Mouse (Mus musculus) granulocyte monocyte progenitor cell, adult 5-6 weeks (primary cell): Measurements from ENCODE around the gene Pex14. TPM values are rescaled to one million over a fixed set of nuclear protein-coding genes. Genes with fewer than 3 reads are reported as not detected.

Experiments
- ATAC-seq: replicated peaks from 2 replicates; pipeline ENCODE4 v1.8.0; 2016; ENCODE audit warnings: mild to moderate bottlenecking, moderate TSS enrichment, inconsistent platforms; ENCODE audit not compliant: poor library complexity, severe bottlenecking
- total RNA-seq, 2 experiments: library from RNA; stranded (forward) in 1 of 2; stranded (reverse) in 1 of 2; fragments of 200-712, 200-1000 nt in 1 of 2; fragments of >200 nt in 1 of 2; fragmentation: Nextera tagmentation in 1 of 2; gene quantifications; 2 replicates each; pipeline ENCODE4 v1.2.3; 2014 to 2017

The Pex14 gene
- total RNA-seq, 2 experiments from 2014 or later, result 12.0 to 12.5 TPM

DNA sequence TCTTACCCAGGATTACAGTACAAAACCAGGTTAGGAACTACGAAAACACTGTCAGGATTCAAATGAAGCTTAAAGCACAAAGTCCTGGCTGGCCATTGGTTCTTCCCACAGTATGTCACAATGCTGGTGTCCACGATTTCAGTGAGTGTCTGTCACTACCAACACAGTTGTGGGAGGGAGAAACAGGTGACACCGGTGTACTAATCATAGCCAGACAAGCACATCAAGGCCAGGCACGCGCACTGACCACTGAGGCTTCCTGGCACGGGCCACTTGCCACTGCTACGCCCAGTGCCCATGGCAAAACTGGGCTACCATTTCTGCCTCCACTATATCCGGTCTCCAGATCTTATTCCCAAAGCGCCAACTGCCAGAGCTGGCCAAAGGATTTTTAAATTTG lies 40.0 kb downstream of the Pex14 start:
- ATAC-seq, result no peak

DNA sequence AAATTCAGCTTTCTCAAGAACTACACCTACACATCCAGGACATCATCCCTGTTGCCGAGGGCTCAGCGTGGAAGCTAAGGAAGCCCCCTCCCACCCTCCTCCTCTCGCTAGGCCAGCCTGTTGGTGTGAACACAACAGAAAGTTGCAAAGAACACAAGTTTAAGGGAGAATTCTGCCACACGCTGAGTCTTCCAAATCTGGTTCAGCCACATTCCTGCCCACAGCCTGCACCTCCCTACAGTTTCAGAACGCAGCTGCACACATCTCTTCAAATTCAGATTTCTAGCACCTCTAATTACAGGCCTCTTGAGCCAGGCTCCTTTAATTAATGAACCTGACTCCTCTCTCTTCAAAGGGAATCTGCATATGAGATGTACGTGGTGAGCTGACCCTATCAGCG lies 41.4 kb downstream of the Pex14 start:
- no peak for ATAC-seq

DNA sequence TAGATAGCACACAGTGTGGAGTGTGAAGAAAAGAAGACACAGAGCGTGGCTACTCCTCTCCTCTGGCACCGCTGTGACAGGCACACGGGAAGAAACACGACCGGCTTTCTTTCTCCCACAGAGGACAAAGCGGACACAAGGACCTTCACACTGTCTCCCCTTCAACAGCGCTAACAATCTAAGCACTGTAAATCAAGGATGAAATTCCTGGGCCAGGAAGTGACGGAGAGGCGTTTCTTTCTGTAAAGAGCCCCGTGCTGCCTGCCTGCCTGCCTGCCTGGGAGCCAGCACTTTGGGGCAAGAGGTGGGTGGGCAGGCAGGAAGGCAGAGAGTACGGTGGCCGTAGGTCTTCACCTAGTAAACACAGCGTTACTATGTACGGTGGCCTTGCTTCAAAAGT lies 42.2 kb downstream of the Pex14 start:
- no peak for ATAC-seq

DNA sequence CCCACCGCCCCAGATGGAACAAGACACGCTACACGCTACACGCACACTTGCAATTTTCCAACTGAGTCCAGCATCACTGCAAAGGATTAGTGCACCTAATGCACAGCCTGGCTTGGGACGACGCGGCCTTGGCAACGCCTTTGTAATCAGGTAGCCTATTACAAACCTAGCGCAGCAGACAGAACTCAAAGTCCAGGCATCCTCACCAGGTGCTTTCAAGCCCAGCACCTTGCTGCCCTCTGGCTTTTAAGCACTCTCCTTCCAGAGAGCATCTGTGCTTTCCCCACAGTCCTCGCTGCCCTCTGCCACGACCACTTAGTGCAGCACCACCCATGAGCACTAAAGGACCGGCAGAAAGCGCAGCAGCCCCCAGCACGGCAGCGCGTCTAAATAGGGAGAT lies 42.7 kb downstream of the Pex14 start:
- no peak for ATAC-seq

DNA sequence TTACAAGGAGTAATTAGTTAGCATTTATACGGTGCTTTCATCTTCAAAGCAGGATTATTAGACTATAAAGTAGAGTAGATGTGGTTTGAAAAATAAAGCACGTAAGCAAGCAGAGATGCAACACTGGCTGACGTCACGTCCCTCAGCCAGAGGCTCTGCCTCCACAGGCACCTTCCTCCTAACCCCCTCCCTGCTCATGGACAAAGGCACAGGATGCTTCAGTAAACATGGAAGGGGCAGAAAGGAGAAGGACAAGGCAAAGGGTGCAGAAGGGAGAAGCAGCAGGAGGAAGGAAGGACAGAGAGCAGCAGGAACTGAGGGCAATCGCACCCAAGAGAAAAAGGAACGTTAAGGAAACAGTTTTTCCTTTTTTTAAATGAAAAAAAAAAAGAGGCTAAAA lies 43.8 kb downstream of the Pex14 start:
- peak; percentile 56 for ATAC-seq

DNA sequence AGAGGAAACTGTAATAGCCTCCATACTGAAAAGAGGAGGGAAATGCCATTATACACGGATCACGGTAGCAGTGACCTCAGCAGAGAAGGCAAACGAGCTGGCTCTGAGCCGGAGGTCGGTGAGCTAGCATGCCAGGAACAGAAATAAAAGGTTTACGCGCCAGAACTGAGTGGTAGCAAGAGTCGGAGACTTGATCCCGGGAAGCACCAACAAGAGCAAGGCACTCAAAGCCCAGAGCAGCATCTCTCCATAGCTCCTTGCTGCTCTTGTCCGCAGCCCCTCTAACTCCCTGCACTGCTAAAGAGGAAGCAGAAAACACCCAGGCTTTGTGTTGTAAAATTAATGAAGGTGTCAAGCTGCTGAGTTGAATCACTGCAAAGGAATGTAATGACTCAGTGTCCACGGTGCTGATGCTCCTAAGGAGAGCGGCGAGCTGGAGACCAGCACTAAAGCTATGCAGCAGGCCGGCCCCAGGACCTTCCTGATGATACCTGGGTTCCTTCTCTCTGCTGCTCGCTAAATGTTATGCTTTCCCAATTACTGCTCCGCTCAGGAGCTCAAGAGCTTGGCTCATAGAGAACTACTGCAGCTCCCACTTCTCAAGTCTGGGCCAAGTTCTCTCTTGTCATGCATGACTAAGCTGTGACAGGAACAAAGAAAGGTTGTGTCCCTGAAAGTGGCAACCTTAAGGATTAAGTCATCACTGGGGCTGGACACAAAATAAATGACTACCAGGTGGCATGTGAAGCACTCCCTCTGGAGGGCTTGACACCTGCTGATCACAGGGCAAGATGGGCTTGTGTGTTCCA lies 50.1 kb downstream of the Pex14 start:
- ATAC-seq, result peak; percentile 28

DNA sequence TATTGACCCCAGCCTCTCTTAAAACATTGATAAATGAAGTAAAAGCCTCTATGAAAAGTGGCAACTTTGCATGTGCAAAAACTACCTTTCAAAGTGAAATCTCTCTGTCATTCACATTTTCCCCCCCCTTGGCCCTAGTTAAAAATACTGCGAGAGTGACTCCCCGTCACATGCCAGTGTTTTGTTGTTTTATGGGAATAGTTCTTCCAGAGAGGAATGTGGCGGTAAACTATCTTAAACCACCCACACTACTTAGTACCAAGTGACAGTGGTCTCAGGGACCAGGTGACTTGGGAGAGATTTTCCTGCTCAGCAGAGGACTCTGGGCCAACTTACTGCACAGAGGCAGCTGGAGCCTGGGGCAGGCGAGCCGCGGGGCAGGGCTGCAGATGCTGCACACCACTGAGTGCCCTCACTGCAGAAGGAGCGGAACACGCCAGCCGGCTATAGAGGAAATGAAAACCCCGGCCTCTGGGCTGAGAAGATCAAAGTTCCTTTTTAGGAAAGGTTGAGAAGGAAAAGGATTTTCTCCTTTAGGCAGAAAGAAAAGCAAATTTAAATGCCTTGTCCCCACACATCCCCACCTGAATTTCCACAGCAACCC lies 50.9 kb downstream of the Pex14 start:
- ATAC-seq, result peak; percentile 80

DNA sequence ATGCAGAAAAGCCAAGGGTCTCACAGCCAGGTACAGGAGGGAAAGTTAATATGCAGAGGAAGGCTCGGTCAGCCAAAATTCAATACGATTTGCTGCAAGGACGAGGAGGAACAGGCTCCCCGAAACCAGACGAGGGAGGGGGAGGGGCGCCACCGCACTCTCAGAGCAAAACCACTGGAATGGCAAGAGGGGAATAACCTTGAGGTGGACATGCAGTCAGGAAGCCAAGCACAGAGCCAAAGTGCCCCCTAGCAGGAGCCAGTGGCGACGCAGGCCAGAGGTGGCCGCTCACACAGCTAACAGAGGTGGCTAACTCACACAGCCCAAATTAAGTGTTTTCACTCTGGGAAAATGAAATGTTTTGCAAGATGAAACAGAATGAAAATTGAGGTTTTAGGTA lies 52.3 kb downstream of the Pex14 start:
- peak; percentile 73 for ATAC-seq

DNA sequence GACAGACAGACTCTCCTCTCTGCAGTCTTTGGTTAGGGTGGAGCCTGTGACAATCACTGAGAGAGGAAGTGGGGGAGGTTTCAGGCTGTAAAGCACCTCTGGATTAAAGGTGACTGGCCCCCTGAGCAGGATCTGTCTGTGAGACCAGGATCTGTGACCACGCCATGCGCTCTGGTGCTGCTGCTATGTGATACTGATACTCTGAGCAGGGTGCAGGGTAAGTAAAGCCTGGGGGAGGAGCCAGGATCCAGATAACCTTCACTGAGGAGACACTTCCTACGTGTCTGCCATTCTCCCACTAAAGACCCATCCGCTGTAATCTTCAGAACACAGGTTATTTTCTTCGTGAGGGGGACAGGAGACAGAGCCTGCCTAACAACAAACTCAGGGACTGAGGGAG lies 53.8 kb downstream of the Pex14 start:
- ATAC-seq, result no peak

DNA sequence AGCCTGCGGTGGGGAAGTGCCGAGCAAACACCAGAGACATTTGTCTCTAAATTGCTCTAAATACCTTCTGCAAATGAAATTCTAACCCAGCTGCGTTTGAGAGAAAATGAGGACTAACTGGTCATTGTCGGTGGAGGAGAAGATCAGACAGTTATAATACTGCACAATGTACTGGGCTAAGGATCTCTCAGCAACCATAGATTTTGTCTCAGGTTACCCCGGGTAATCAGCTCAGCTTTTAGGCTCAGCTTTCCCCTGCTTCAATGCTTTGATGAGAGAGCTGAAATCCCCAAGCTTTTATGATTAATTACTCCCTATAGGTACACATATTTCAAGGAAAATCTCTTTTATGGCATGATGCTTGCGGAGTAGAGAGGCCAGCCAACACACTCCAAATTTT lies 59.4 kb downstream of the Pex14 start:
- ATAC-seq, result no peak

DNA sequence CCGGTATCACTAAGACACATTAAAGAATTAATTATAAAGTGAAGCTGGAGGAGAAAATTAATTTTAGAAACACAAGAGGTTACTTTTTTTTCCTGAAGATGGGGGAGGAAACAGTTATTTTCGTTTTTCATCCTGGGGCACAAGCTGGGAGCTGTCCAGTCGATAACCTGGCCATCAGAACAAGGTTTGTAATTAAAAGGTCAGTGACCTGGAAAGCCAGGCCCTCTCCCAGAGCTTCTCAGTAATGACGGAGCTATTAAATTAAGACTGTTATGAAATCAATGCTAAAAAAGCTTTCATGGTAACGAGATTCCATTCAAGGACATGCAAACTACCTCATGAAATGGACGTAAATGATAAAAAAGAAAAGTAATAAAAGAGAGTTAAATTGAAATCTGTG lies 62.0 kb downstream of the Pex14 start:
- ATAC-seq, result no peak

DNA sequence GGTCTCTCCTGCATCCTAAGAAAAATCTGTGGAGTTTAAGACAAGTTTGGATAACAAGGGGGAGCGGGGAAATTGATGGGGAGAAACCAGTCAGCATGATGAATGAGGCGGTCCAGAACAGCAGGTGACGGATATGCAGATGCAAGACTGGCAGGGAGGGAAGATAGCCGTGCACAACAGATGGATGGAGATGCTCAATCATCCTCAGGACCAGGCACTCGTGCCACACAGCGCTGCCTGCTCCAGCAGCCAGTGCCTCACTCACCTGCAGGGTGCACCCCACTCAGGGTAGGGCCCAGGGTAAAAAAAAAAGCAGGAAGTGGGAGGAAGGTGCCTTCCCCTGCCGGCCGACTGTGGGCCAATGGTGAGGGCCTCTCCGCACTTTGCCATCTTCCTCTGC lies 63.1 kb downstream of the Pex14 start:
- ATAC-seq, result no peak

DNA sequence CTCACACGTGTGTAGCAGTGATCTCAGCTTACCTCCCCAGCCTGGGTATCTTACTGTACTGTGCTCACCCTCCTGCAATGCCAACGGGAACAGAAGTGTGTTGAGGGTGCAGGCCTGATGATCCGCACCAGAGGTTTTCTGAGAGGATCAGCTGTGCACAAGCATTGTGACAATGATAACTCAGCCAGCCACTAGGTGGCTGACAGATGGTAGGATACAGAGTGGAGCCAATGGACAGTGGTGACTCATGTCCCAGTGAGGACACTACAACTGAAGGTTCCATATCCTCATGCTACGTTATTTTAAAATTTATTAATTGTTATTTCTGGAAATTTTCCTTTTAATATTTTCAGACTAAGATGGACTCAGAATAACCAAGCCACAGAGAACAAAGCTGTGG lies 68.2 kb downstream of the Pex14 start:
- peak; percentile 50; the same call in 1 of the 2 replicates for ATAC-seq

DNA sequence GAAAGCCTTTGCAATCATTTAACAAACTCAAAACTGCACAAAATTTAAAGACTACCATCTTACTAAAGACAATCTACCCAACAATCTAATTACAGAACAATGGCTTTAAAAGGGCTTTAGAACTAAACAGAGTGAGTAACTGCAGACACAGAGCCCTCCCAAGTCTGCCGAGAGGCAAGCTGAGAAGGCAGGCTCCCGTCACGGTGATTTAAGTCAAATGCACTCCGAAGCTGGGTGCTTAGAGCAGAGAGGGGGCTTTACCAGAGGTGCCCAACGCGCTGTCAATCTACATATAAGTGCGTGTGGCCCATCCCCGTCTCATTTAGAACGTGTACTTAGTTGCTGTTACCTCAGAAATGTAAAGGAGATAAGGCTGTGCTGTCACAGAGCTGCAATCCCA lies 72.1 kb downstream of the Pex14 start:
- ATAC-seq, result no peak

DNA sequence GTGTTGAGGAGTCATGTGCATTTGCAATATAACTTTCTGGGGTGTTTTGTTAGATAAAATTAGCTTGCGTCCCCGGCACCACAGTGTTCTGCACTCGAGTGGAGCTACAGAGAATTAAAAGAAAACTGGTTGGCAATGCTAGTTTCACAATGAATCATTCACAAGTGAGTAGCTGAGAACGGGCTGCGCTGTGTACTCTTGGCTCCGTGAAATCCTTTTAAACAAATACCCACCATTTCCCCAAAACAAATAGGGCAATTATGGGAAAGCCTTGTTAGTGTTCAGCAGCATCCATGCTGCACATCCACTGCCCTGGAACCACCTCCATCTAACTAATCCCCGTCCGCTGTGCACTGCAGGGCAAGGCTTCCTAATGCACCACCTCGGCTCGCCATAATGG lies 74.4 kb downstream of the Pex14 start:
- ATAC-seq, result no peak

DNA sequence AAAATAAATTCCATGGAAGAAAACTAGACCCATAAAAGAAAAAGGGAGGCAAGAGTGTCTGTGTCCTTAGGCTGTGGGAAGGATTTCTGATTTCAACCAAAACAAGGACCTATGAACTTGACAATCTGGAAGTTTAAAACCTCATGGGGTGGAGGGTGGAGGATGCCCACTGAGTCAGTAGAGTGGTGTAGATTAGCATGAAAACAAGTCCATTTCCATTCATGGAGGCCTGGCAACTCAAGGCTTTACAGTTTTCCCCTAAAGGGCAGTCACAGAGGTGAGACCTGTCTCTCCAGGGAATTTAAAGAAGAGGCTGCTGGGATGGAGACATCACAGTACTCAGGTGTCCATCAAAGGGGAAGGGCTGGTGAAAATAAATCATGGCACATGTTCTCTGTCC lies 78.7 kb downstream of the Pex14 start:
- ATAC-seq, result no peak

DNA sequence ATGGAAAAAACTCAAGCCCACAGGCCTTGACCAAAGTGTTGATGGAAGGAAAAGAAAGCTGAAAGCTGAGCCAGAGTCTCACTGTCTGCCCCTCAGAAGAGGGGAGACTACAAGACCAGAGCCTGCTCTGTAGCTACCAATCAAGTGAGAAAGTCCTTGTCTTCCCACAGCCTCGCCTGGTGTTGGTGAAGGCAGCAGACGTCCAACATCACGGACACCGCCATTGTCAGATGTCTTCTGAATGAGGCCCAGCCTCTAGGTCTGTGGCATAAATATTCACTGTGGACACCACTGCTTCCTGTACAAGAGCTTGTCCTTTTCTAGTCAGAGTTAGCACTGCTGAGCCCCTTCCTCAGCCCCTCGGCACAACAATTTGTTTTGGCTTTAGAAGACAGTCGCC lies 80.2 kb downstream of the Pex14 start:
- no peak for ATAC-seq

DNA sequence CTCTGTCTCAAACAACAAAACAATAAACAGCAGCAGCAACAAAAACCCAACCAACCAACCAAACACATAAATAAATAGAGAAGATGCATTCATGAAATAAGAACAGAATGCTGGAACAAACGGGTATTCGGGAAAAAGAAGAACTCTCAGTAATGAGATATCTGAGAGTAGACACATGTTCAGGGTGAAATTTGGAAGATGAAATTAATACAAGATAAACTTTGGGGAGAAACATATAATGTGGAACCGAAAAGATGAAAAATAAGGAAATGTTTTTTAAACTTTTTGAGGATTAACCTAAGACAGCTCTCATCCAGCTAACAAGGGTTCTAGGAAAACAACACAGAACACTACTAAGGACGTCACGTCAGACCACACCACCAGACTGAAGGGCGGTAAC lies 92.9 kb downstream of the Pex14 start:
- no peak for ATAC-seq

DNA sequence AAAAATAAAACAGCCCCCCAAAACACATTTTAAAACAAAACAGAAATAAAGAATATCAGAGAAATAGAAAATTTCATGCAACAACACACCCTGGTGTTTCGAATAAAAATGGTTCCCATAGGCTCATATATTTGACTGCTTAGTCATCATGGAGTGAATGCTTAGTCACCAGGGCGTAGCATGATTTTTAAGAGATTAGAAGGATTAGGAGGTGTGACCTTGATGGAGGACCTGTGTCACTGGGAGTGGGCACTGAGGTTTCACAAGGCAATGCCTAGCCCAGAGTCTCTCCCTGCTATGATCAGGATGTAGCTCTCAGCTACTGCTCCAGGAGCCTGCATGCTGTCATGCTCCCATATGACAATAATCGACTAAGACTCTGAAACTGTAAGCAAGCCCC lies 93.6 kb downstream of the Pex14 start:
- no peak for ATAC-seq

DNA sequence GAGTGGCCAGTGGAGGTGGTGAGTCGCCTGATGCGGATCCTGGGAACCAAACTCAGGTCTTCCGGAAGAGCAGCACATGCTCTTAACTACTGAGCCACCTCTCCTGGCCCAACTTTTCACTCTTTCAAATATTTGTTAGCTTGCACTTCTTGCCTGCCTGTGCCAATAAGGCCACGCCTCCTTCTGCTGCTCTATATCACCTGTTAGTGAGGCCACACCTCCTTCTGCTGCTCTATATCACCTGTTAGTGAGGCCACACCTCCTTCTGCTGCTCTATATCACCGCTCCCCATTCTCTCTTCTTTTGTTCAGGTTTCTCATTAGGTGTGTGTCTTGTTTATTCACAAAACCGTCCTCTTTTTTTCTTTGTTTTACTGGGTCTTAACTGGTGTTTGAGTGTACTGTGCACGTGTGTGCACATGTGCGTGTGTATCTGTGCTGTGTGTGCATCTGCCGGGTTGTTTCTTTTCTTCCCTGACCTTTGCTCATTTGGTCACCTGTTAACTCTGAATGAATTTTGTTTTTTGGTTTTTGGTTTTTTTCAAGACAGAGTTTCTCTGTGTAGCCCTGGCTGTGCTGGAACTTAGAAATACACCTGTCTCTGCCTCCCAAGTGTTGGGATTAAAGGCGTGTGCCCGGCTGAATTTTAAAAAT lies 97.1 kb downstream of the Pex14 start:
- ATAC-seq, result no peak

DNA sequence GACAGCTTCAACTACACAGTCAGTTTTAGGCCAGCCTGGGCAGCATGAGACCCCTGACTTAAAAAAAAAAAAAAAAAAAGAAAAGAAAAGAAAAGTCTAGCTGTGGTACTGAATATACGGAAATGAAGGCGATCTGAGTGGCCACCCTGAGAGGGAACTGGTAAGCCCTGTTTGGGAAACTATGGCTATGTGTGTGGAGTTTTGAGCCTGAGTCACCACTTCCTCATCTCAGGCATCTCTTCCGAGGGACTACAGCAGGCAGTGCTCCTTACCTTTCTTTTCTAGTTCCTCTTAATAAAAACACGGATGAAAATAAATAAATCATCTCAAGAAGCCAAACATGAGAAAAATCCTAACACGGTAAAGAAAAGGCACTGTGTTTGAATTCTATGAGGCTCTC lies 98.2 kb downstream of the Pex14 start:
- peak; percentile 93 for ATAC-seq

DNA sequence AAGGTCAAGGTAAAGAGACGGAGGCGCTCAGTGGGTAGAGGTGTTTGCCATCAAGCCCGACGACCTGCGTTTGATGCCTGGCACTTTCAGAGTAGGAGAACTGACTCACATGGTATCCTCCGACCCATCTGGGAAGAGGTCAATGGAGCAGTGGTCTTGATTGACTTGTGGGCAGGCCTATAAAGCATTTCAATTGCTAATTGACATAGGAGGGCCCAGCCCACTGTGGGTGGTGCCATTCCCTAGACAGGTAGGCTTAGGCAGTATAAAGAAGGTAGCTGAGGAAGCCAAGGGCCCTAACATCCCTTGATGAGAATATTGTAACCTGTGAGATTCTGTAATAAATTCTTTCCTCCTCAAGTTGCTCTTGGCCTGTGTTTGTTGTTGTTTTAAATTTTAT lies 98.9 kb downstream of the Pex14 start:
- ATAC-seq, result no peak
